Comparison of ENCODE assay signal across 23 mouse cellular contexts in the genomic region with DNA sequence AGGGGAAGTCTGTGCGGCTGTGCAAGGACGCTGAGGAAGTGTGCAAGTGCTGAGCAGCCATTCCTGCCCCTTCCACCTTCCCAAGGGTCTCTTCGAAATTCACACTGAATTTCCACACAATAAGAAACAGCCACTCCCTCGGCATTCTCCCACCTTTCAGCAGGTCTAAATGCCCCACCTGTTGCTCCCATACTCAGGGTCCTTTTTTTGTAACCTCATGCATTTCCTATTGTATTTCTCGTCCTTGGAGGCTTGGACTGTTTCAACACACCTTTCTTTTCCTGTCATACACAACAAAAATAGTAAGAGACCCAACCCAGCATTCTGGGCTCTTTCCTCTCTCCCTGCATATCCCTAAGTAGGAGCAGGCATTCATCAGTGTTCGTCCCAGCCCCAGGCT. TPM values are rescaled to one million over a fixed set of nuclear protein-coding genes. Genes with fewer than 3 reads are reported as not detected.
DNase-seq lines count a peak whose midpoint lies in the region; ATAC-seq and TF ChIP-seq lines count a peak whose summit lies in the region.
"Had no signal": no experiment of that assay in that cellular context is flagged by ENCODE, and none has a peak within 500 bp of the region (broad histone marks: within the 10 kb centered on the region; RNA-seq: fewer than 3 reads in every experiment).

No protein-coding gene starts in this region.

- no peak for TF ChIP-seq EP300 in heart, adult 2 months (IDR thresholded peaks at IDR 0.05; ENCODE audit: insufficient read depth, low read depth, low read length)

- no peaks in the 10 kb centered on the region for H3K27me3 ChIP-seq in heart, adult 2 months (ENCODE audit: control insufficient read depth, insufficient read depth, low read length)
- H3K27me3 ChIP-seq in heart, embryonic 11.5 days (ENCODE audit: control insufficient read depth, insufficient read depth, low read length), result no peaks in the 10 kb centered on the region
- no peaks in the 10 kb centered on the region for H3K27me3 ChIP-seq in E14TG2a.4 (ENCODE audit: insufficient read depth, low read length)
- H3K27me3 ChIP-seq: CH12.LX; forebrain, embryonic 13.5 days; hindbrain, embryonic 15.5 days had no signal

- H3K4me1 ChIP-seq in heart, adult 2 months (ENCODE audit: control insufficient read depth, insufficient read depth, low read length), result peaks cover 27% of the 10 kb centered on the region
- peaks cover 3% of the 10 kb centered on the region; the same call in 1 of the 2 replicates for H3K4me1 ChIP-seq in heart, embryonic 11.5 days (ENCODE audit: control insufficient read depth, insufficient read depth, low read length)
- H3K4me1 ChIP-seq in E14TG2a.4 (replicated peaks; ENCODE audit: low read depth, low read length), result peaks cover 17% of the 10 kb centered on the region

- H3K79me2 ChIP-seq in heart, adult 2 months (replicated peaks; ENCODE audit: control insufficient read depth, insufficient read depth, low read length), result peaks cover 6% of the 10 kb centered on the region

- H3K4me2 ChIP-seq in heart, embryonic 11.5 days, result no peak overlapping the region
- H3K4me2 ChIP-seq: forebrain, embryonic 13.5 days; hindbrain, embryonic 15.5 days had no signal

- WGBS in heart, adult 2 months, result 41% methylated on average over 6 of the region's 6 CpGs
- WGBS in heart, embryonic 11.5 days (ENCODE audit: insufficient replicate concordance), result 71% methylated on average over 6 of the region's 6 CpGs

- no peak for TF ChIP-seq CTCF in heart, adult 2 months (IDR thresholded peaks at IDR 0.05)
- TF ChIP-seq CTCF in E14TG2a.4 (conservative IDR thresholded peaks at IDR 0.05; ENCODE audit: low read length), result no peak

- peaks cover 21% of the 10 kb centered on the region for H3K36me3 ChIP-seq in heart, adult 2 months (ENCODE audit: control insufficient read depth, insufficient read depth, low read length)
- no peaks in the 10 kb centered on the region for H3K36me3 ChIP-seq in heart, embryonic 11.5 days (ENCODE audit: control insufficient read depth, insufficient read depth, low read length)
- H3K36me3 ChIP-seq in E14TG2a.4 (ENCODE audit: insufficient read depth, low read length), result no peaks in the 10 kb centered on the region
- H3K36me3 ChIP-seq: embryonic facial prominence, embryonic 10.5 days; G1E; hindbrain, embryonic 15.5 days had no signal

- H3K27ac ChIP-seq in heart, adult 2 months, result peak overlapping the region; percentile 47
- H3K27ac ChIP-seq in heart, embryonic 11.5 days (ENCODE audit: low read depth, low read length), result no peak overlapping the region
- H3K27ac ChIP-seq: embryonic facial prominence, embryonic 10.5 days; forebrain, embryonic 13.5 days; hindbrain, embryonic 15.5 days had no signal

- H3K4me3 ChIP-seq in heart, adult 2 months, result no peak overlapping the region
- no peak overlapping the region for H3K4me3 ChIP-seq in heart, embryonic 11.5 days (ENCODE audit: low read depth, low read length)
- H3K4me3 ChIP-seq in E14TG2a.4 (replicated peaks; ENCODE audit: low read length), result 0 out of 2 replicates have a peak overlapping the region, but pooled peaks have one; percentile 17
- H3K4me3 ChIP-seq: embryonic facial prominence, embryonic 10.5 days; forebrain, embryonic 13.5 days; hindbrain, embryonic 15.5 days had no signal

- DNase-seq in heart, adult 2 months, result no peak
- peak; percentile 86 for DNase-seq in R1 (ENCODE audit: low read depth, low spot score)
- DNase-seq in spleen, postnatal 4 days (ENCODE audit: low spot score in 2 of 2), result no peak
- no peak for DNase-seq in kidney, adult 11 months
- no peak for DNase-seq in testis, postnatal 10 days (ENCODE audit: low spot score)
- DNase-seq: adrenal gland, postnatal 14 days; cerebellum, adult 11 months; cerebellum, adult 9-10 months; cerebellum, postnatal 25 days; forebrain, postnatal 0 days; gastrocnemius, postnatal 36 days; heart, postnatal 14 days; kidney, adult 8-10 months had no signal

- H3K9ac ChIP-seq in heart, adult 2 months (ENCODE audit: low read depth, low read length), result no peak overlapping the region
- no peak overlapping the region for H3K9ac ChIP-seq in heart, embryonic 11.5 days (ENCODE audit: low read depth, low read length)
- H3K9ac ChIP-seq: forebrain, embryonic 13.5 days; forebrain, postnatal 0 days; hindbrain, embryonic 15.5 days had no signal

- intact Hi-C loops in heart, adult 2 months (cut with DNase I), result loop anchor here (10.0 kb wide), 1 partner anchor 245 kb away; no protein-coding TSS in a partner anchor

- TF ChIP-seq POLR2A in heart, adult 2 months (IDR thresholded peaks at IDR 0.05; ENCODE audit: insufficient read depth, low read depth, low read length), result no peak

- ATAC-seq in heart, embryonic 11.5 days (replicated peaks; ENCODE audit: insufficient number of reproducible peaks, low FRiP score, low TSS enrichment), result no peak
- peak; percentile 22 to 27; a peak in 1 of 4 replicates for ATAC-seq in hematopoietic stem cell, adult 5-6 weeks (replicated peaks in 1 of 2; ENCODE audit: insufficient read depth in 1 of 2, low FRiP score in 2 of 2, low TSS enrichment in 1 of 2, low read depth in 1 of 2, poor library complexity in 2 of 2, severe bottlenecking in 2 of 2)
- ATAC-seq: activated CD4-positive, CD25-positive, alpha-beta regulatory T cell, adult 4 months; forebrain, embryonic 13.5 days; forebrain, postnatal 0 days; intestine, embryonic 16.5 days had no signal

- H3K9me3 ChIP-seq in heart, embryonic 11.5 days (replicated peaks; ENCODE audit: control insufficient read depth, low read length), result no peaks in the 10 kb centered on the region
- H3K9me3 ChIP-seq in E14TG2a.4 (ENCODE audit: low read length), result no peaks in the 10 kb centered on the region
- H3K9me3 ChIP-seq: embryonic facial prominence, embryonic 10.5 days; forebrain, embryonic 13.5 days; G1E; hindbrain, embryonic 15.5 days had no signal

RNA-seq across cellular contexts. Expression of gene Rapgef2, which starts 56.8 kb away (rescaled TPM):
- 10 to 100 TPM; 31.7 to 36.2 TPM for total RNA-seq in heart, adult 2 months (2021)
- polyA plus RNA-seq in heart, adult 2 months (2012; rRNA removed), result 10.6 and 15.4 TPM in 2 replicates
- 5.4 and 5.9 TPM in 2 replicates for polyA plus RNA-seq in heart, embryonic 11.5 days (2014; fragmentation: Nextera tagmentation; extraction: Ambion mirVana)
- total RNA-seq in hematopoietic stem cell, adult 5-6 weeks (2017), result 18.5 and 20.2 TPM in 2 replicates
